Mouse (Mus musculus) ES-E14 (cell line): ENCODE results near the gene Afg1l. TPM values are rescaled to one million over a fixed set of nuclear protein-coding genes. Genes with fewer than 3 reads are reported as not detected.
A peak's percentile ranks its signal among the peaks of the same experiment; 100 is the strongest.

Experiments used
- DNase-seq: peaks from one replicate; pipeline ENCODE4 v3.0.0-alpha.2; 2013; ENCODE audit warnings: low read depth, low spot score
- H3K27ac ChIP-seq: 2 replicates; pipeline ENCODE4 v1.5.1; 2012; ENCODE audit warnings: low read depth, mild to moderate bottlenecking, low read length, moderate library complexity, mixed read lengths; ENCODE audit not compliant: poor library complexity, insufficient read depth, severe bottlenecking
- H3K36me3 ChIP-seq: 2 replicates; pipeline ENCODE4 v1.6.1; 2012; ENCODE audit warnings: mild to moderate bottlenecking, low read length, moderate library complexity, mixed read lengths; ENCODE audit not compliant: control insufficient read depth, poor library complexity, insufficient read depth, severe bottlenecking
- H3K4me1 ChIP-seq, 2 experiments: fragments of 150-350 bp in 1 of 2; sonication (generic) in 1 of 2; 2 replicates each; pipeline ENCODE4 v1.6.1; 2012; ENCODE audit warnings: low read length in 2 of 2, mild to moderate bottlenecking in 1 of 2, mixed read lengths in 1 of 2; ENCODE audit not compliant: control insufficient read depth in 2 of 2, insufficient read depth in 2 of 2, poor library complexity in 1 of 2
- H3K4me3 ChIP-seq, 2 experiments: fragments of 150-350 bp in 1 of 2; sonication (generic) in 1 of 2; 2 replicates each; pipeline ENCODE4 v1.5.1; 2012; ENCODE audit warnings: low read length in 2 of 2, low read depth in 1 of 2, mild to moderate bottlenecking in 1 of 2, mixed read lengths in 1 of 2; ENCODE audit not compliant: insufficient read depth in 1 of 2, poor library complexity in 1 of 2, severe bottlenecking in 1 of 2
- H3K9ac ChIP-seq: 2 replicates; pipeline ENCODE4 v1.6.1; 2012; ENCODE audit warnings: low read depth, mild to moderate bottlenecking, low read length, mixed read lengths; ENCODE audit not compliant: poor library complexity, insufficient read depth, severe bottlenecking
- H3K9me3 ChIP-seq: fragments of 150-350 bp; sonication (generic); 2 replicates; pipeline ENCODE4 v1.6.1; 2012; ENCODE audit warnings: low read depth, mild to moderate bottlenecking, low read length; ENCODE audit not compliant: control insufficient read depth, insufficient read depth
- CHD2 ChIP-seq: IDR thresholded peaks from 2 replicates; pipeline ENCODE4 v1.6.1; 2014; ENCODE audit warnings: mild to moderate bottlenecking, low read depth, low read length, inconsistent platforms
- HCFC1 ChIP-seq: IDR thresholded peaks from 2 replicates; pipeline ENCODE4 v1.6.1; 2012; ENCODE audit warnings: low read length, inconsistent platforms, borderline replicate concordance; ENCODE audit not compliant: insufficient read depth
- MAFK ChIP-seq: IDR thresholded peaks from 2 replicates; pipeline ENCODE4 v1.6.1; 2014; ENCODE audit warnings: mild to moderate bottlenecking, low read depth, low read length, inconsistent platforms; ENCODE audit not compliant: insufficient read depth
- ZC3H11A ChIP-seq: IDR thresholded peaks from 2 replicates; pipeline ENCODE4 v1.6.1; 2012; ENCODE audit warnings: low read depth, mild to moderate bottlenecking, inconsistent platforms, low read length, borderline replicate concordance
- ZNF384 ChIP-seq: IDR thresholded peaks from 2 replicates; pipeline ENCODE4 v1.6.1; 2012; ENCODE audit warnings: low read depth, low read length, inconsistent platforms
- in situ Hi-C, 2 experiments: fragments of 600-800 bp; cut with MboI; formaldehyde crosslinking; loops; one replicate each; pipeline ENCODE4 v1.15.1; 2025; ENCODE audit warnings: low sequenced_read_pairs in 2 of 2, inconsistent platforms in 1 of 2; ENCODE audit not compliant: unreplicated experiment in 2 of 2
- total RNA-seq: library from RNA; depleted of rRNA; stranded (reverse); fragments of 300-350 nt; gene quantifications from 2 replicates; pipeline ENCODE4 v1.2.3, GENCODE M21; 2012

Afg1l gene
- total RNA-seq, 1 experiment = 7.7 TPM

DNA sequence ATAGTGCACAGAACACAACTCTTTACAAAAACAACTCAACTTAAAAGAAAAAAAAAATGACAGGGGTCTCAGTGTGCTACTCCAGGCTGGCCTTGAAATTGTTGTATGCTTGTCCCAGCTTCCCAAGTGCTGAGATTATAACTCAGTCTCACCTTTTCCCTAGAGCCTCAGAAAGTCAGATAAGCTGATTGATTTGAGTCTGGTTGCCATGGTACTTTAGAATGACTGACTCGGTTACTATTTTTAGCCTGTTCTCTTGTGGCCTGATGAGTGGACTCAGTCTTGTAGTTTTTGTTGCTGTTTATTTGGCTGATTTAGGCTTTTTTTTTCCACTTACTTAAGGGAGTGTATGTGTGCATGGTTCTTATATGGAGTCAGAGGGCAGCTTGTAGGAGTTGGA, 12.8 kb upstream of the Afg1l start:
- Histone ChIP-seq H3K4me1 (peaks cover 0 to 8% of the 10 kb centered on the region in 2 experiments; a peak in 1 of 4 replicates), H3K36me3 (no peaks in the 10 kb centered on the region), H3K9ac (no peak overlapping the region), H3K27ac (no peak overlapping the region), H3K4me3 (no peak overlapping the region), H3K9me3 (no peaks in the 10 kb centered on the region)
- DNase-seq = no peak
- TF ChIP-seq ZC3H11A = no peak
- in situ Hi-C loops = no loop called here

- DNase-seq = no peak
- Histone ChIP-seq H3K4me3 (no peak overlapping the region), H3K4me1 (peaks cover 0 to 12% of the 10 kb centered on the region in 2 experiments; a peak in 1 of 4 replicates), H3K27ac (no peak overlapping the region; the same call in 1 of the 2 replicates), H3K36me3 (no peaks in the 10 kb centered on the region), H3K9me3 (no peaks in the 10 kb centered on the region), H3K9ac (no peak overlapping the region)
- in situ Hi-C loops = no loop called here
- TF ChIP-seq ZC3H11A (no peak), ZNF384 (no peak), HCFC1 (no peak), CHD2 (no peak), MAFK (no peak)
Measured at GRCm38 (mm10) chr10:42488606-42489296, 10.4 kb upstream of the Afg1l start.

DNA sequence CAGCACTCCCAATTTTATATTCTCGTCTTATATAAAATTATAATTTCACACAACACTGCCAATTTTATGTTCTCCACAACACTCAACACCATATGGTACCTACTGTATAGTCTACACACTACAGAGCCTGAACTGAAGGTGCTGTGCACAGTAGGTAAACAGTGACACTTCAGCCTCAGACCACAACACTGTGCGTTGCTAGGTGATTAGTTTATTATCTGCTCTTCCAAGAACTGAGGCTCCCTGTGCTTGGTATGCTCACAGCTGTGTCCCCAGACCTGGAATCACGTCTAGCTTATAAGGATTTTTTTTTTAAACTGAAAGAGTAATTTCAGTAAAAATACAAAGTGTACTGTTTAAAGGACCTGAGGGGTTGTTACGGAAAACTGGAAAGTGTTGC, 2.4 kb upstream of the Afg1l start:
- H3K36me3 ChIP-seq = no peaks in the 10 kb centered on the region
- DNase-seq = no peak
- H3K4me3 ChIP-seq = no peak overlapping the region
- H3K9me3 ChIP-seq = no peaks in the 10 kb centered on the region
- no peak overlapping the region for H3K27ac ChIP-seq
- in situ Hi-C loops = no loop called here
- TF ChIP-seq HCFC1 (no peak), ZNF384 (no peak), CHD2 (no peak), MAFK (no peak), ZC3H11A (no peak)
- peaks cover 3 to 15% of the 10 kb centered on the region in 2 experiments; a peak in 3 of 4 replicates for H3K4me1 ChIP-seq
- no peak overlapping the region for H3K9ac ChIP-seq

- no peaks in the 10 kb centered on the region for H3K9me3 ChIP-seq
- TF ChIP-seq HCFC1 (no peak), ZC3H11A (no peak), CHD2 (no peak), ZNF384 (no peak), MAFK (no peak)
- peak overlapping the region; percentile 78 for H3K9ac ChIP-seq
- no peak for DNase-seq
- H3K4me3 ChIP-seq = peak overlapping the region; percentile 74 to 91
- H3K36me3 ChIP-seq = no peaks in the 10 kb centered on the region
- in situ Hi-C loops = no loop called here
- peak overlapping the region; percentile 61 for H3K27ac ChIP-seq
- peaks cover 5 to 13% of the 10 kb centered on the region in 2 experiments for H3K4me1 ChIP-seq
Measured at GRCm38 (mm10) chr10:42477550-42478340, 620 bp downstream of the Afg1l start.
